Mouse (Mus musculus): ENCODE results near the gene Npepps. TPM values are rescaled to one million over a fixed set of nuclear protein-coding genes. Genes with fewer than 3 reads are reported as not detected.

Gene Npepps
- polyA plus RNA-seq, 1 experiment from 2014 or later = 88.5 TPM

DNA sequence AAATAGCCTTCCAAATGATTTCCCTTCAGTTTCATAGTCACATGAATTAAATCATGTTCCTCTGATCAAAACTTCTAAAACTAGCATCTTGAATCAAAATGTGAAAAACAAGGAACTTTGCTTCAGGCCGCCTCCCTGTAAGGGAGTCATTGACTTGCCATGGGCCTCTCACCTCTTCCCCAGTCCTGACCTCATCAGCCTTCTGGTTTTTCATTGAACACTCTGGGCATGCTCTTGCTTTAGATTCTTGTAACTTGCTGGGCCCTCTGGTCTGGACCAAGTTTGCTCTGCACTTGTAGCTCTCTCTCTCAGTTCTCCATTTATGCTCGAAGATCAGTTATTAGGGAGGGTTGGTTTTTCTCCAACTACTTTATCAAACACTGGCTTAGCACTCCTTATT is 58.8 kb downstream of the Npepps start:
- WGBS = 96% methylated on average over 2 of the region's 2 CpGs
- Histone ChIP-seq H3K9ac (no peak overlapping the region), H3K36me3 (peaks cover 89% of the 10 kb centered on the region), H3K4me3 (replicated peaks) (no peak overlapping the region), H3K4me2 (no peak overlapping the region), H3K9me3 (replicated peaks) (no peaks in the 10 kb centered on the region), H3K4me1 (no peaks in the 10 kb centered on the region), H3K27ac (no peak overlapping the region), H3K27me3 (no peaks in the 10 kb centered on the region)
- ATAC-seq (replicated peaks; ENCODE audit: low FRiP score) = no peak

DNA sequence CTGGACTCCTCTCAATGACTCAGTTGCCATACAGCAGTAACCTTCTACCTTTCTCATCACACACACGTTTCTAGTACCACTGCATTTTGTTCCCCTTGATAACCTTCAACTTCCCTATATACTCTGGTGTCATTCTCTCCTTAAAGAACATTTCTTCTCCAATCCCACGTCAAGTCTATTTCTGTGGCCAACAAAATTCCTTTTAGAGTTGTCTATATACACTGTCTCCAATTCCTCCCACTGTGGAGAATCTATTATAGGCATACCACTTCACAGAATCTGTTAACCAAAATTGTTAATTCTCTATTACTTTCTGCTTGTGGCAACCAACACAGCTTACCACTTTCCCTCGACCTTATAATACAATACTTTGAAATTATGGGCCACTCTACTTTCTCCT is 60.2 kb downstream of the Npepps start:
- no peak overlapping the region for H3K27ac ChIP-seq

GRCm38 (mm10) chr11:97214411-97214810 is 66.0 kb downstream of the Npepps start:
- Histone ChIP-seq H3K36me3 (peaks cover 99% of the 10 kb centered on the region), H3K4me3 (replicated peaks) (no peak overlapping the region), H3K27me3 (no peaks in the 10 kb centered on the region), H3K9ac (no peak overlapping the region), H3K4me2 (no peak overlapping the region), H3K27ac (no peak overlapping the region), H3K4me1 (no peaks in the 10 kb centered on the region), H3K9me3 (replicated peaks) (no peaks in the 10 kb centered on the region)
- ATAC-seq (replicated peaks; ENCODE audit: low FRiP score) = no peak
- 93% methylated on average over 5 of the region's 5 CpGs for WGBS

More for the DNA sequence above, 60.2 kb downstream of the Npepps start:
- Histone ChIP-seq H3K4me1 (no peaks in the 10 kb centered on the region), H3K4me2 (no peak overlapping the region), H3K36me3 (peaks cover 92% of the 10 kb centered on the region), H3K9me3 (replicated peaks) (no peaks in the 10 kb centered on the region), H3K27me3 (no peaks in the 10 kb centered on the region), H3K4me3 (replicated peaks) (no peak overlapping the region), H3K9ac (no peak overlapping the region)
- 94% methylated on average over 3 of the region's 3 CpGs for WGBS
- ATAC-seq (replicated peaks; ENCODE audit: low FRiP score) = no peak

GRCm38 (mm10) chr11:97210728-97211400 is 69.6 kb downstream of the Npepps start:
- no peak overlapping the region for H3K27ac ChIP-seq
- WGBS = 63% methylated on average over 9 of the region's 9 CpGs
- ATAC-seq (replicated peaks; ENCODE audit: low FRiP score) = no peak

DNA sequence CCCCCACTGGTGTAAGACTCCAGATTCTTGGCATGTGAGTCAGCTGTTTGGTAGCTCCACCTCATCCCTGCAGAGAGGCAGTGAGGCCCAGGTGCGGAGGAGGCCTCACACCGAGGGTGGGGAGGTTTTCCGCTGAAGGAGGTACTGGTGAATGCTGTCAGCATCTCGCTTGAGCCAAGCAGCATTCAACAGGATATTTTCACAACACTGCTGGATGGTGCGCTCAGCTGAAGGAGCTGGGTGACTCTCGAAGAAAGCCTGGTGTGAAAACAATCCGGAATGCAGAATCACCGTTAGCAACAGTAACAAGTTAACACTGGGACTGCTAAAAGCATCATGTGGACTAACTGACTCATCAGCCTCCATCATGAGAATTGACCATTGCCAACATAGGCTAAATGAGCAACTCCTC is 73.4 kb downstream of the Npepps start:
- Histone ChIP-seq H3K4me3 (replicated peaks) (no peak overlapping the region), H3K36me3 (peaks cover 59% of the 10 kb centered on the region), H3K4me2 (no peak overlapping the region), H3K27ac (no peak overlapping the region), H3K4me1 (0 out of 2 replicates have a peak, but pooled peaks cover 2% of the 10 kb centered on the region), H3K9me3 (replicated peaks) (no peaks in the 10 kb centered on the region), H3K27me3 (no peaks in the 10 kb centered on the region), H3K9ac (no peak overlapping the region)
- no peak for ATAC-seq (replicated peaks; ENCODE audit: low FRiP score)
- 73% methylated on average over 8 of the region's 8 CpGs for WGBS

More at GRCm38 (mm10) chr11:97210728-97211400, 69.6 kb downstream of the Npepps start:
- Histone ChIP-seq H3K4me3 (replicated peaks) (no peak overlapping the region), H3K27me3 (no peaks in the 10 kb centered on the region), H3K9ac (no peak overlapping the region), H3K4me2 (no peak overlapping the region), H3K36me3 (peaks cover 97% of the 10 kb centered on the region), H3K4me1 (0 out of 2 replicates have a peak, but pooled peaks cover 2% of the 10 kb centered on the region), H3K9me3 (replicated peaks) (no peaks in the 10 kb centered on the region)

GRCm38 (mm10) chr11:97199519-97199918 is 80.9 kb downstream of the Npepps start:
- no peak for ATAC-seq (replicated peaks; ENCODE audit: low FRiP score)
- 88% methylated on average over 6 of the region's 6 CpGs for WGBS
- no peak overlapping the region for H3K9ac ChIP-seq
- no peak overlapping the region for H3K4me2 ChIP-seq
- no peaks in the 10 kb centered on the region for H3K4me1 ChIP-seq
- H3K36me3 ChIP-seq = no peaks in the 10 kb centered on the region
- H3K4me3 ChIP-seq (replicated peaks) = no peak overlapping the region
- 0 out of 2 replicates have a peak, but pooled peaks cover 2% of the 10 kb centered on the region for H3K9me3 ChIP-seq (replicated peaks)
- H3K27me3 ChIP-seq = no peaks in the 10 kb centered on the region
- H3K27ac ChIP-seq = no peak overlapping the region

- Histone ChIP-seq H3K4me2 (no peak overlapping the region), H3K4me3 (replicated peaks) (no peak overlapping the region), H3K27ac (no peak overlapping the region), H3K9me3 (replicated peaks) (0 out of 2 replicates have a peak, but pooled peaks cover 2% of the 10 kb centered on the region), H3K4me1 (no peaks in the 10 kb centered on the region), H3K27me3 (no peaks in the 10 kb centered on the region), H3K9ac (no peak overlapping the region), H3K36me3 (no peaks in the 10 kb centered on the region)
- WGBS = 17% methylated on average over 5 of the region's 5 CpGs
- no peak for ATAC-seq (replicated peaks; ENCODE audit: low FRiP score)
Observed at GRCm38 (mm10) chr11:97198601-97199000, 81.8 kb downstream of the Npepps start.

GRCm38 (mm10) chr11:97197021-97197420 is 83.4 kb downstream of the Npepps start:
- H3K27me3 ChIP-seq = no peaks in the 10 kb centered on the region
- H3K4me1 ChIP-seq = no peaks in the 10 kb centered on the region
- no peak overlapping the region for H3K4me2 ChIP-seq
- ATAC-seq (replicated peaks; ENCODE audit: low FRiP score) = no peak
- H3K27ac ChIP-seq = no peak overlapping the region
- H3K4me3 ChIP-seq (replicated peaks) = no peak overlapping the region
- 73% methylated on average over 8 of the region's 8 CpGs for WGBS
- H3K9ac ChIP-seq = no peak overlapping the region
- 0 out of 2 replicates have a peak, but pooled peaks cover 2% of the 10 kb centered on the region for H3K9me3 ChIP-seq (replicated peaks)
- no peaks in the 10 kb centered on the region for H3K36me3 ChIP-seq

DNA sequence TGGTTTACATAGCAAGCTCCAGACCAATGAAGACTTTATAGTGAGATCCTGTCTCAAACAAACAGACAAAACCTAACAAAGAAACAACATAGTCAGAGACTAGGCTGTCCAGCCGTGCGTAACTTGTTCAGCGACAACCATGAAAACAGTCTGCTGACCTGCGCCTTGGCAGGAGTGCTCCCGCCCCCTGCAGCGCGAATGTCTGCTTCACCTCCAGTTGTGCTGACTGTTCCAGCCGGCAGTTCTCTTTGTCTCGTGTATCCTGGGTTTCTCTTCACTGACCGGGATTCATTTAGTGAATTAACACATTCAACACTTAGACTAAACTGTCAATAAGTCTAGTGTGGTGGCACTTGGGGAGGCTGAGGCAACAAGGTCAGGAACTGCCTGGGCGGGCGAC is 83.9 kb downstream of the Npepps start:
- Histone ChIP-seq H3K9ac (no peak overlapping the region), H3K27ac (no peak overlapping the region), H3K9me3 (replicated peaks) (0 out of 2 replicates have a peak, but pooled peaks cover 2% of the 10 kb centered on the region), H3K4me3 (replicated peaks) (no peak overlapping the region), H3K4me1 (no peaks in the 10 kb centered on the region), H3K4me2 (no peak overlapping the region), H3K27me3 (no peaks in the 10 kb centered on the region), H3K36me3 (no peaks in the 10 kb centered on the region)
- 73% methylated on average over 12 of the region's 12 CpGs for WGBS
- no peak for ATAC-seq (replicated peaks; ENCODE audit: low FRiP score)

DNA sequence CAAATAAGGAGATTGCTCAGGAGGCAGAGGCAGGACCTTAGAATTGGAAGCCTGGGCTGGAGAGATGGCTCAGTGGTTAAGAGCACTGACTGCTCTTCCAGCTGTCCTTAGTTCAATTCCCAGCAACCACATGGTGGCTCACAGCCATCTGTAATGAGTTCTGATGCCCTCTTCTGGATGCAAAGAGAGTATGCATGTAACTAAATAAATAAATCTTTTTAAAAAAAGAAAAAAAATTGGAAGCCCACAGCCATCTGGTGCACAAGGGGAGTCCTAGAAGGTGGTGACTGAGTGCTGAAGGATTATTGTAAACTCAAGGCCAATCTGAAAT is 87.9 kb downstream of the Npepps start:
- Histone ChIP-seq H3K4me1 (peaks cover 8% of the 10 kb centered on the region), H3K27ac (no peak overlapping the region), H3K4me3 (replicated peaks) (no peak overlapping the region), H3K9me3 (replicated peaks) (no peaks in the 10 kb centered on the region), H3K9ac (no peak overlapping the region), H3K4me2 (no peak overlapping the region), H3K27me3 (no peaks in the 10 kb centered on the region), H3K36me3 (no peaks in the 10 kb centered on the region; the same call in 1 of the 2 replicates)
- ATAC-seq (replicated peaks; ENCODE audit: low FRiP score) = no peak

GRCm38 (mm10) chr11:97191915-97192620 is 88.4 kb downstream of the Npepps start:
- H3K9ac ChIP-seq = no peak overlapping the region
- WGBS = 63% methylated on average over 6 of the region's 6 CpGs
- no peaks in the 10 kb centered on the region for H3K27me3 ChIP-seq
- no peaks in the 10 kb centered on the region; the same call in 1 of the 2 replicates for H3K36me3 ChIP-seq
- H3K4me2 ChIP-seq = no peak overlapping the region
- H3K9me3 ChIP-seq (replicated peaks) = no peaks in the 10 kb centered on the region
- H3K27ac ChIP-seq = no peak overlapping the region
- H3K4me3 ChIP-seq (replicated peaks) = no peak overlapping the region
- H3K4me1 ChIP-seq = peaks cover 8% of the 10 kb centered on the region
- ATAC-seq (replicated peaks; ENCODE audit: low FRiP score) = no peak

DNA sequence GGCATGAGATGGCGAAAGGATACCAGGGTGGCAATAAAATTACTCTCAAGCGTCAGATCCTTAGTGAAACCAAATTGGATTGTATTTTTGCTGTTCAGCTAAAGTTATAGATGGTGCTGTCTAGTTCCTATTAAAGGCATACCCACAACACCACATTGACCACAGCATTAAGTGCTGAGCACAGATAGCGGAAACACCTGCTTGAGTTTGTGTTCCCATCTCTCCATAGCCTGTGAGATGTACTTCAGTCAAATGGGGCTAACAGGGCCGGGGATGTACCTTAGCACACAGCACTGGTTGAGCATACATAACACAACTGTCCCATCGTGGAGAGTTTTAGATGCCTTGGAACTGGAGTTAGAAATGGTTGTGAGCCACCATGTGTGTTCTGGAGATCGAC is 89.4 kb downstream of the Npepps start:
- no peak overlapping the region for H3K4me2 ChIP-seq
- H3K27me3 ChIP-seq = no peaks in the 10 kb centered on the region
- no peaks in the 10 kb centered on the region for H3K9me3 ChIP-seq (replicated peaks)
- H3K27ac ChIP-seq = no peak overlapping the region
- H3K4me3 ChIP-seq (replicated peaks) = no peak overlapping the region
- 90% methylated on average over 6 of the region's 6 CpGs for WGBS
- H3K36me3 ChIP-seq = peaks cover 3% of the 10 kb centered on the region
- H3K9ac ChIP-seq = no peak overlapping the region
- peaks cover 15% of the 10 kb centered on the region for H3K4me1 ChIP-seq
- no peak for ATAC-seq (replicated peaks; ENCODE audit: low FRiP score)
